Mouse (Mus musculus) neural tube, embryonic 12.5 days (tissue): ENCODE results near the gene Phf2. TPM values are rescaled to one million over a fixed set of nuclear protein-coding genes. Genes with fewer than 3 reads are reported as not detected.

ENCODE experiments used
- ATAC-seq: fragments of 200-750 bp; cut with Nextera tagmentation; 2 replicates; pipeline ENCODE4 v1.8.0; 2017; ENCODE audit warnings: low read depth, mild to moderate bottlenecking, moderate TSS enrichment, moderate library complexity; ENCODE audit not compliant: low FRiP score
- H3K27ac ChIP-seq: fragments of 300-500 bp; sonication (generic); 2 replicates; pipeline ENCODE4 v1.5.1; 2016
- H3K27me3 ChIP-seq: fragments of 300-500 bp; sonication (generic); replicated peaks from 2 replicates; pipeline ENCODE4 v1.6.1; 2016; ENCODE audit warnings: mild to moderate bottlenecking
- H3K36me3 ChIP-seq: fragments of 300-500 bp; sonication (generic); 2 replicates; pipeline ENCODE4 v1.6.1; 2016; ENCODE audit warnings: mild to moderate bottlenecking
- H3K4me1 ChIP-seq: fragments of 300-500 bp; sonication (generic); 2 replicates; pipeline ENCODE4 v1.6.1; 2016
- H3K4me2 ChIP-seq: fragments of 300-500 bp; sonication (generic); replicated peaks from 2 replicates; pipeline ENCODE4 v1.6.1; 2016; ENCODE audit warnings: mild to moderate bottlenecking
- H3K4me3 ChIP-seq: fragments of 300-500 bp; sonication (generic); 2 replicates; pipeline ENCODE4 v1.5.1; 2016
- H3K9ac ChIP-seq: fragments of 300-500 bp; sonication (generic); 2 replicates; pipeline ENCODE4 v1.6.1; 2016; ENCODE audit warnings: mild to moderate bottlenecking
- H3K9me3 ChIP-seq: fragments of 300-500 bp; sonication (generic); 2 replicates; pipeline ENCODE4 v1.6.1; 2016; ENCODE audit warnings: mild to moderate bottlenecking
- WGBS: fragments of 180-500 bp; shearing (Covaris S2); methylation state at CpG from one replicate; pipeline ENCODE4 v1.1.7; 2016; 5-methylcytosine and 5-hydroxymethylcytosine counted together
- polyA plus RNA-seq: library from polyadenylated mRNA; unstranded; fragments of >200 nt; fragmentation: Nextera tagmentation; extraction: Ambion mirVana; gene quantifications from 2 replicates; pipeline ENCODE4 v1.2.1, GENCODE M21; 2016

The Phf2 gene
- polyA plus RNA-seq, 1 experiment from 2014 or later: 9.6 TPM

DNA sequence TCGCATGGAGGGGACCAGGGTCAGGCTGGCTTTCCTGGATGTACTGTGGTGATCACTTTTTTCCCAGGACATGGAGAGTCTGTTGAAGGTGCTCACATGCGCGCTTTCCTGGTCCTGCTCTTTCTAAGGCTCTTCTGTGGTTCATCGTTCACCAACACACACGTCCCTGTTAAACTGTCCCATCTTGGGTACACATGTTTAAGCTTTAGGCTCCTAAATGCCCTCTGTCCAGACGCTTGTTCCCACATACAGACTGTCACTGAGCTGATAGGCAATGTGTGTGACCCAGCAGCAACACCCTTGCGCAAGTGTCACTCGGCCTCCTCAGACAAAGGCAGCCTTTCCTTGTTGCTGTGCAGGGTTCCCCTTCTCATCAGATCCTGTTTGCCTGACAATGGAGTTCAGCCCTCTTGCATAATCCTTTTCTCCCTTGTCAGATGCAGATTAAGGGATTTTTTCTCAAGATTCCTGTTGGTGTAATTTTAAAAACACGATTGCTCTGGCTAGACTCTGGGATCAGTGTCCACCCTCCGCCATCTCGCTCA is 107.1 kb downstream of the Phf2 start:
- Histone ChIP-seq H3K4me1 (no peaks in the 10 kb centered on the region), H3K27ac (no peak overlapping the region), H3K27me3 (no peaks in the 10 kb centered on the region), H3K9me3 (no peaks in the 10 kb centered on the region), H3K4me2 (no peak overlapping the region), H3K36me3 (no peaks in the 10 kb centered on the region), H3K9ac (no peak overlapping the region), H3K4me3 (no peak overlapping the region)
- WGBS: 52% methylated on average over 11 of the region's 11 CpGs
- no peak for ATAC-seq

DNA sequence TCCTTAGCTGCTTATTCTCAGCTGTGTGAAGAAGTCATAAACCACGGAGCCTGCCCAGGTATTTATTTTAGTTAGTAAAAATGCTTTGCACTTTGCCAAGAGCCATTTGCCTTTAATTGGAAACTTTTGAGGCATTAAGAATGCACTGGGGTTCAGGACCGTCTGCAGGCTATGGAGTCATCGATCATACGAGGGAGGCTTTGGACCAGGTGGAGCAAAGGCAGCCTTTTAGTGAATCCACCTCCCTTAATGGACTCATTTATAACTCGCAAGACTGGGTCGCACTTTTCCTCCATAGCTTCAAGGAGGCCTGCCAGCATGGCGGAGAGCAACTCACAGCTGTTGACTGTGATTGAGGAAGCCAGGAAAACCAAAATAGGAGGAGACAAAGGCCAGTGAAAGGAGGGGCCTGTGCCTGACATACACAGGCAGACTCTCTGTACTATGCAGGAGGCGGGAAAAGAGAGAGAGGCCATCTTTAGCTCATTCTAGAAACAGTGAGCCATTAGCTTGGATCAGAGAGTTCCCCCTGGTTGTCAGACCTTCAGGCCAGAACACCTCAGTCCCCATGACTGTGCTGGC is 110.0 kb downstream of the Phf2 start:
- no peak overlapping the region for H3K27ac ChIP-seq
- no peaks in the 10 kb centered on the region for H3K4me1 ChIP-seq
- no peaks in the 10 kb centered on the region for H3K9me3 ChIP-seq
- H3K36me3 ChIP-seq: no peaks in the 10 kb centered on the region
- no peak overlapping the region for H3K9ac ChIP-seq
- no peak overlapping the region for H3K4me3 ChIP-seq
- no peak for ATAC-seq
- WGBS: 81% methylated on average over 8 of the region's 8 CpGs
- no peaks in the 10 kb centered on the region for H3K27me3 ChIP-seq
- no peak overlapping the region for H3K4me2 ChIP-seq

DNA sequence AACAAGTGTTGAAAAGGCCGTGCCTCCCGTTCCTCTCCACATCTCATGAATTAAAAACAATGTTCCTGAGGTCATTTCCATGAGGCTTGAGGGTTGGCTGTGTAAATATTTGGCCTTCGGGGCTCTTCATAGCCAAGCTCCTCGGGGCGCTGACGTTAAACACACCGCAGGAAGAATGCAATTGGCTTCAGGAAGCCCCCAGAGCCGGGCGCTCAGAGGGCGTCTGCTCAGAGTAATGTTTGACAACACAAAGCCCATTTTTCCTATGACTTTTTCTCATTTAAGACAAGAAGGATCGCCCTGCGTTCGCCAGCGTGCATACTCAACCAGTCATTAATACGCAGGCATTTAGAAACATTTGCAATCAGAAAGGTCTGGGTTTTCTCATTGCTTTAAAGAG is 114.2 kb downstream of the Phf2 start:
- Histone ChIP-seq H3K4me3 (no peak overlapping the region), H3K4me2 (no peak overlapping the region), H3K27ac (no peak overlapping the region), H3K9ac (no peak overlapping the region), H3K36me3 (no peaks in the 10 kb centered on the region), H3K4me1 (no peaks in the 10 kb centered on the region), H3K9me3 (no peaks in the 10 kb centered on the region), H3K27me3 (no peaks in the 10 kb centered on the region)
- no peak for ATAC-seq
- WGBS: 69% methylated on average over 15 of the region's 15 CpGs

Other genes starting within 250 kb of the Phf2 start
- 15.5 and 19.1 TPM in 2 replicates for gene Ptpdc1, start 245.5 kb downstream of the Phf2 start, polyA plus RNA-seq
- gene Barx1, start 208.1 kb downstream of the Phf2 start, polyA plus RNA-seq: 0.14 TPM in 1 of 2 replicates, not detected in the other
- gene Fam120a, start 96.9 kb upstream of the Phf2 start, polyA plus RNA-seq: 15.3 and 15.9 TPM in 2 replicates